Mouse (Mus musculus): ENCODE data around the gene Homer2. TPM values are rescaled to one million over a fixed set of nuclear protein-coding genes. Genes with fewer than 3 reads are reported as not detected.

The Homer2 gene
- polyA plus RNA-seq, 1 experiment from 2014 or later = 14.8 TPM

DNA sequence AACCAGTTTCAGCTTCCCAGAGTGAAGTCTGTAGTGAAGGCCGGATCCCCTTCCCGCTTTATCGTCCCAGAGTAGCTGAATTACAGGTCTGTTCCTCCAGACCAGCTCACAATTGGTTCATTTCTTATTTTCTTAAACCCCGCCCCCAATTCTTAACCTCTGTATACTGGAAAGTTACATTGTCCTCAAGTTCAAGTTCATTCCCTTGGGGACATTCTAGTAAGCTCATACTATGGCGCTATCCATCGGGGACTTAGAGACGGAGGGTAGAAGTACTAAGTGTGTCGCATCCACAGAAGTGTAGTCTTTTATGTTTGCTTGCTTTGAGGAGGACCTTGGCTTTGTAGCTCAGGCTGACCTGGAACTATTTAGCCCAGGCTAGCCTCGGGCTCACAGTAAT is 133.5 kb downstream of the Homer2 start:
- WGBS = 93% methylated on average over 9 of the region's 9 CpGs
- no peak for ATAC-seq (replicated peaks; ENCODE audit: low FRiP score)

DNA sequence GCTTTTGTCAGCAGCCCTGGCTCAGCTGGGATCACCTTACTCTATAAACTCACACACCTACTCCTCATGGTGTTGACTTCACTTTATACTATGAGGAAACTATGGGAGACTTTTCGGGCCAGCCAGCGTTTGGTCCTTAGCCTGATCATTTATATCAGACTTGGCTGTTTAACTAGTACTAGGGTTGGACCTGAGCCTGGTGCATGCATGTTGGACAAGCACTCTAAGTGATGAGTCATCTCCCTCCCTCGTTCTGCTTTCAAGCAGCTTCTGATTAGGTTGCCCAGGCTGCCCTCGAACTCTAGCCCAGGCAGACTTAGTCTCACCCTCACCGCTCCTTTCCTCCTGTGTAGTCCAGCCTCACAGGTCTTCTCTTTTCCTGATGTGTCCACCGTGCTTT is 133.9 kb downstream of the Homer2 start:
- no peaks in the 10 kb centered on the region for H3K27me3 ChIP-seq
- H3K4me1 ChIP-seq = peaks cover 12% of the 10 kb centered on the region
- peaks cover 18% of the 10 kb centered on the region for H3K36me3 ChIP-seq
- WGBS = 87% methylated on average over 6 of the region's 6 CpGs
- no peak overlapping the region for H3K4me3 ChIP-seq (replicated peaks)
- no peak overlapping the region for H3K4me2 ChIP-seq
- no peaks in the 10 kb centered on the region for H3K9me3 ChIP-seq (replicated peaks)
- H3K9ac ChIP-seq = no peak overlapping the region
- ATAC-seq (replicated peaks; ENCODE audit: low FRiP score) = no peak
- H3K27ac ChIP-seq = no peak overlapping the region

More for the DNA sequence above, 133.5 kb downstream of the Homer2 start:
- Histone ChIP-seq H3K9ac (no peak overlapping the region), H3K4me2 (no peak overlapping the region), H3K4me1 (peaks cover 12% of the 10 kb centered on the region), H3K36me3 (peaks cover 22% of the 10 kb centered on the region), H3K9me3 (replicated peaks) (no peaks in the 10 kb centered on the region), H3K4me3 (replicated peaks) (no peak overlapping the region), H3K27ac (no peak overlapping the region), H3K27me3 (no peaks in the 10 kb centered on the region)

DNA sequence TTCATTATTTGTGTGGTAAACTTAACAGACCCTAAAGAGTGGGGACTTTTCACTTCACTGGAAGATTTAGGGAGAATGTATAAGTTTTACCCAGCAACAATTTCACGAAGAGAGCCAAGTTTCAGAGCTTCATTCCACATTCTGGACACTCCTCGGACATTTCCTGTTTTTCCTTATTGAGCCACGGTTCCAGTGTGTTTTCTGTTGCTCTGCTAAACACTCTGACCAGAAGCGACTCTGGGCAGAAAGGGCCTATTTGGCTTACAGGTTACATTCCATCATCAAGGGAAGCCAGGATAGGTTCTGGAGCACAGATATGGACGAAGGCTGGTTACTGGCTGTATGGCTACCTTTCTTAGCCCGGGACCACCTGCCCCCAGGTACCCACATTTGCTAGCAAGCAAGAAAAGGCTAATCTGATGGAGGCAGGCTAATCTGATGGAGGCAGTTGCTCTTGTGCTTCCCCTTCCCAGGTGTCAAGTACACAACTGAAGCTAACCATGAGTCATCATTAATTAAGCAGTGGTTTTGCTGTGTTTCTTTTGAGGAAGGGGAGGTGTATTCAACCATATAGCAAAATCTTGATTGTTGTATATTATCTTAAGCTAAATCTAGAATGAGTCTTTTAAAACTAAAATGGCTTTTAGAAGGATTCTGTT is 134.6 kb downstream of the Homer2 start:
- Histone ChIP-seq H3K9me3 (replicated peaks) (no peaks in the 10 kb centered on the region), H3K4me1 (peaks cover 12% of the 10 kb centered on the region), H3K4me3 (replicated peaks) (peak overlapping the region; percentile 96), H3K27me3 (no peaks in the 10 kb centered on the region), H3K9ac (no peak overlapping the region), H3K27ac (no peak overlapping the region), H3K36me3 (peaks cover 11% of the 10 kb centered on the region), H3K4me2 (peak overlapping the region; percentile 81)
- no peak for ATAC-seq (replicated peaks; ENCODE audit: low FRiP score)
- 62% methylated on average over 6 of the region's 6 CpGs for WGBS

DNA sequence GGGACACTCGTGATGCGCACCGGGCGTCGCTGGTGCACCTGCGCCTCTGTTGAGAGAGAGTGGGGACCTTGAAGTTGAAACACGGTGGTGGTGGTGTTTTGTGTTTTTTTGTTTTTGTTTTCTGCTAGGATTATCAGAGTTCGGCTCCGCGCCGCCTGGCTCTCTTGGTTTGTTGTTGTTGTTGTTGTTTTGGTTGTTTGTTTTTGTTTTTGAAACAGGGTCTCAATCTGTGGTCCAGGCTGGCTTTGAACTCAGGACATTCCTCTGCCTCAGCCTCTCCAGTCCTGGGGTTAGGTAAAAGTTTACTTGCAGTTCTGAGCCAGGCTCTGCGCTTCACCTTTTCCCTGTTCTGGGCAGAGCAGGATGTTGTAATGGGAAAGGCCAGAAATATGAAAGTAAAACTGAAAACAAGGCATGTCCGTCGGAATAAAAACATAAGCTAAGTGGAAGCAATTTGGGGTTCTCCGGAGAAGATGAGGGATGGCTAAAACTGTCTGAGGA is 135.3 kb downstream of the Homer2 start:
- H3K9me3 ChIP-seq (replicated peaks) = no peaks in the 10 kb centered on the region
- peak overlapping the region; percentile 90 for H3K9ac ChIP-seq
- peaks cover 11% of the 10 kb centered on the region for H3K36me3 ChIP-seq
- H3K27me3 ChIP-seq = no peaks in the 10 kb centered on the region
- H3K4me3 ChIP-seq (replicated peaks) = peak overlapping the region; percentile 96
- peak overlapping the region; percentile 81 for H3K4me2 ChIP-seq
- ATAC-seq (replicated peaks; ENCODE audit: low FRiP score) = no peak
- H3K27ac ChIP-seq = peak overlapping the region; percentile 97
- 19% methylated on average over 15 of the region's 15 CpGs for WGBS
- peaks cover 12% of the 10 kb centered on the region for H3K4me1 ChIP-seq

DNA sequence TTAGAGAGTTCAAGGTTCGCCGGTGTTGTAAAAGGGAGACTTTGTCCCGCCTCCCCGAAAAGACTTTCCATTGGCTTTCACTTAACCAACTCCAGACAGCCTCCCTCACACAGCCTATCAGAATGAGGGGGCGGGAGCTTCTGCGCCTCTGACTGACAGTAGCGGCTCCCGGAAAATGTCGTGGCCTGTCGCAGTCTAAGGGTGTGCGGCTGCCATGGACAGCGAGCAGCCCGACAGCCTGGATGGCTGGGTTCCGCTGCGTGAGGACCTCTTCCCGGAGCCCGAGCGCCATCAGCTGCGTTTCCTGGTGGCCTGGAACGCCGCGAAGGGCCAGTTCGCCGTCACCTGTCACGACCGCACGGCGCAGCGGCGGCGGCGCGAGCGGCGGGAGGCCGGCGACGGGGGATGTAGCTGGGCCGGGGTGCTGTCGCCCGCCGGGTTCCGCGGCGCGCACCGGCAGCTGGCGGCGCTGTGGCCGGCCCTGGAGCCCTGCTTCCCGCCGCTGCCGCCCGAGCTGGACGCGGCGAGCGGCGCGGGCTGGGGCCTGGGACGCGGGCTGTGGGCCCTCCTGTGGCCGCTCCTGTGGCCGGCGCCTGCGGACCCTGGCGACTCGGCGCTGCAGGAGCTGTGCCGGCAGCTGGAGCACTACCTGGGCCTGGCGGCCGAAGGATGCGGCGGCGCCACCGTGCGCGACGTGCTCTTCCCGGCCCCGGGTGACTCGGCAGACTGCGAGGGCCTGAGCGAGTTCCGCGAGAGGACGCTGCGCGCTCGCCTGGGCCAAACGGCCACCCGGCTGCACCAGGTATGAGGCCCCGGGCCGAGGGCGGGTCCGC is 136.0 kb downstream of the Homer2 start, which contains the start of gene Whamm:
Gene Whamm (plus strand): TSS at position 159 of the 833 bp plus-strand sequence.
- H3K9ac ChIP-seq = peak within 1 kb of the TSS; percentile 90
- H3K36me3 ChIP-seq = peaks cover 11% of the 10 kb centered on the region
- no peaks in the 10 kb centered on the region for H3K27me3 ChIP-seq
- no peaks in the 10 kb centered on the region for H3K9me3 ChIP-seq (replicated peaks)
- H3K4me1 ChIP-seq = peaks cover 12% of the 10 kb centered on the region
- H3K4me2 ChIP-seq = peak within 1 kb of the TSS; percentile 81
- peak; percentile 100 for ATAC-seq (replicated peaks; ENCODE audit: low FRiP score)
- peak within 1 kb of the TSS; percentile 97 for H3K27ac ChIP-seq
- WGBS = 1% methylated on average over 85 of the region's 96 CpGs
- H3K4me3 ChIP-seq (replicated peaks) = peak within 1 kb of the TSS; percentile 96

DNA sequence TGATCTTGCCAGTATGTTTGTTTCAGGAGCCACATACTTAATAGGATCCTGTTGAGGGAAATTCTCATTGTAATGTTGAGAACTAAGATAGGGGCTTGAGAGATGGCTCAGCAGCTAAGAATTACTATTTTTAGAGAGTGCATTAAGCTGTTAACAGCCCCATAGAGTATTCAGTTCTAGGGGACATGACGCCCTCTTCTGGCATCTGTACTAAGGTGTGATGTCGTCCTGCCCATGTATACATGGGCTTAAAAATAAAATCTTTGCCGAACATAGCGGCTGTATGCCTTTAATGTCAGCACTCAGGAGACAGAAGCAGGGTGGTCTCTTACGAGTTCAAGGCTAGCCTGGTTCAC is 136.6 kb downstream of the Homer2 start:
- H3K4me3 ChIP-seq (replicated peaks) = peak overlapping the region; percentile 96
- no peak for ATAC-seq (replicated peaks; ENCODE audit: low FRiP score)
- H3K27me3 ChIP-seq = no peaks in the 10 kb centered on the region
- 5% methylated on average over 5 of the region's 5 CpGs for WGBS
- peaks cover 10% of the 10 kb centered on the region for H3K36me3 ChIP-seq
- H3K4me2 ChIP-seq = peak overlapping the region; percentile 81
- no peak overlapping the region for H3K9ac ChIP-seq
- peaks cover 12% of the 10 kb centered on the region for H3K4me1 ChIP-seq
- H3K27ac ChIP-seq = peak overlapping the region; percentile 97; the same call in 1 of the 2 replicates
- H3K9me3 ChIP-seq (replicated peaks) = no peaks in the 10 kb centered on the region

DNA sequence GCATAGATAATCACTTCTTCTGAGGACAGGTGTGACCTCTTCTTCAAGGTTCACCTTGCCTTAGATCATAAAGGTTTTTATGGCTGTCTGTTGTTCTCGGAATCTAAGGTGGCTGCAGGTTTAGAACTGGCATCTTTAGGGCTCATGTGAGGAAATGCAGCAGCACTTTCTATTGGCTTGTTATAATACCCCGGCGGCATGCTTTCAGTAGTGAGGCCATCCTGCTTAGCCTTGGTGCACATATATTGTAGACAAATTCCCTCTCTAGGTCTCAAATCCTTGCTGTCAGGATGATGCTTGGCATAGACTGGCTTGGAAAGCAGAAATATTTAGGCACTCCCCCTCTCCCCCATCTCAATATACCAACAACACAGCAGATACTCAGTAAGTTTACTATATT is 137.1 kb downstream of the Homer2 start:
- WGBS = 82% methylated on average over 3 of the region's 3 CpGs
- Histone ChIP-seq H3K4me2 (no peak overlapping the region), H3K4me1 (peaks cover 12% of the 10 kb centered on the region), H3K9ac (no peak overlapping the region), H3K4me3 (replicated peaks) (no peak overlapping the region), H3K27me3 (no peaks in the 10 kb centered on the region), H3K27ac (no peak overlapping the region), H3K36me3 (peaks cover 5% of the 10 kb centered on the region), H3K9me3 (replicated peaks) (no peaks in the 10 kb centered on the region)
- ATAC-seq (replicated peaks; ENCODE audit: low FRiP score) = no peak

DNA sequence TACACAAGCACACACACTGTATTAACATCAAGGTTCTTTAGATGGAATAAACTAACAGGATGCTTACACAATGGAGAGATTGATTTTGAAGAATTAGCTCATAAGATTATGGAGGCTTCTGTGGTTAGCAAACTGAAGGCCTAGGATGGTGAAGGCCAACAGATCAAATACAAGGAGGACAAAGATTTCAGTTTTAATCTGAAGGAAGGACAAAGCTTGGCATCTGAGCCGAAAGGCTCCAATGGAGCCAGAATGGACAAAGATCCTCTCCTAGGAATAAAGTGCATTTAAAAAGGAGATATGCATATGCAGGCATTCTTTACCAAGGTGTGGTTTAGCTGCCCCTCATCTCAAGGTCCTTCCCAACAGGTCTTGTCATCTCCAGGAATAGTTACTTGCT is 137.5 kb downstream of the Homer2 start:
- no peak for ATAC-seq (replicated peaks; ENCODE audit: low FRiP score)
- H3K27me3 ChIP-seq = no peaks in the 10 kb centered on the region
- H3K36me3 ChIP-seq = peaks cover under 1% of the 10 kb centered on the region
- no peak overlapping the region for H3K27ac ChIP-seq
- 93% methylated on average over 1 of the region's 1 CpGs for WGBS
- peaks cover 12% of the 10 kb centered on the region for H3K4me1 ChIP-seq
- no peak overlapping the region for H3K4me2 ChIP-seq
- H3K9ac ChIP-seq = no peak overlapping the region
- H3K9me3 ChIP-seq (replicated peaks) = no peaks in the 10 kb centered on the region
- H3K4me3 ChIP-seq (replicated peaks) = no peak overlapping the region

DNA sequence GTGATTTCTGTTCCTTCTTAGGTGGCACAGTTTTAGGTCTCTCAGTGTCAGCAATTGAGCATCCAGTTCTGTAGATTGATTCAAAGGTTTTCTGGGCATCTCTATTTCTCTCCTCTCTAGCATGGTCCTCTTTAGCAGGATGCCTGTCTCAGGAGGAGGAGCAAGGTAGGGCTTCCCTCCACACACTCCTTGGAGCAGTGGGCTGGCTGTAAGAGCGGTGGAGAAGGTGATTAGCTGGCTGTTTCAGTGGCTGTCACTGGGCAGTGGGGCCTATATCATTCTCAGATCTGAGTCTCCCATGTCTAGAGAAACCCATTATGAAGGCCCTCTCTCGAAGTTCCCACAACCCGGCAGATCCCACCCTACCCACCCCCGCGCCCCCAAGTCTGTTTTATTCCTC is 139.9 kb downstream of the Homer2 start:
- H3K36me3 ChIP-seq = no peaks in the 10 kb centered on the region
- no peak overlapping the region for H3K4me2 ChIP-seq
- 90% methylated on average over 5 of the region's 5 CpGs for WGBS
- H3K9me3 ChIP-seq (replicated peaks) = no peaks in the 10 kb centered on the region
- no peak overlapping the region for H3K9ac ChIP-seq
- no peak overlapping the region for H3K4me3 ChIP-seq (replicated peaks)
- peaks cover 4% of the 10 kb centered on the region for H3K4me1 ChIP-seq
- H3K27ac ChIP-seq = no peak overlapping the region
- no peak for ATAC-seq (replicated peaks; ENCODE audit: low FRiP score)
- no peaks in the 10 kb centered on the region for H3K27me3 ChIP-seq

DNA sequence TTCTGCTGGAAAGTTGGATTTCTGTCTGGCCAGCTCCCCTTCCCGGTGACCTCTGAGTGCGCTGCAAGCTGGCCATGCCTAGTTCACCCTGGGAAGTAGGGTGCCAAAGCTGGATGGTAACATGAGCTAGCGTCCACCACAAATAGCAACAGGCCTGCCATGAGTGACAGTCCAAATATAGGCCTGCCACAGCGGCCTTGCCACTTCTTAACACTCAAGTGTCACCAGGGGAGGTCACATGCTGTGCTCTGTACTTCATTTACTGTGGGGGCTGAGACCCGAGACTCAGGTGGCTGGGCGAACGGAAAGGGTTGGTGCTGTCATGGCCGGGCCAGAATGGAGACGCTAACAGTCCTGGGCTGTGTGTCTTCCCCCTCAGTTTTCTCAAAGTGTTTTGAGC is 140.4 kb downstream of the Homer2 start, which contains the start of gene Fsd2:
Gene Fsd2 (minus strand): TSS at position 53 of the 400 bp plus-strand sequence.
- Histone ChIP-seq H3K27me3 (no peaks in the 10 kb centered on the region), H3K36me3 (no peaks in the 10 kb centered on the region), H3K27ac (no peak within 1 kb of the TSS), H3K9ac (no peak within 1 kb of the TSS), H3K9me3 (replicated peaks) (no peaks in the 10 kb centered on the region), H3K4me2 (no peak within 1 kb of the TSS), H3K4me1 (peaks cover under 1% of the 10 kb centered on the region; the same call in 1 of the 2 replicates), H3K4me3 (replicated peaks) (no peak within 1 kb of the TSS)
- 62% methylated on average over 9 of the region's 9 CpGs for WGBS
- no peak for ATAC-seq (replicated peaks; ENCODE audit: low FRiP score)

DNA sequence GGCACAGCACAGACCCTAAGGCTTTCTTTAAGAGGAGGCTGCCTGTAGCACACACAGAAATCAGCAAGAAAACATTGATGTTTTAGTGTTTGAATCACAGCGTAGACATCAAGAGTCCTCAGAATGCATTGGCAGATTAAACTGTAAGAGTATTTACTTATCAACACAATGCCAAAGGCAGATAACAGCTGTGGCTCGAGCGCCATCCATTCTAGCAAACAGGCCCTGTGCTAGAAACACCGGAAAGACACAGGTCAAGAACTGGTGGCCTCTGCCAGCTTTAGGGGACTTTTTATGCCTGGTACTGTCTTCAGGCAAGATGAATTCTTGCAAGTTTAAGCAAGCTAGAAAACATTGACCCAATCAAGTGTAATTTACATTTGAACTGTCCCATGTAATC is 141.0 kb downstream of the Homer2 start:
- no peak overlapping the region for H3K4me3 ChIP-seq (replicated peaks)
- H3K27ac ChIP-seq = no peak overlapping the region
- H3K4me1 ChIP-seq = no peaks in the 10 kb centered on the region
- 72% methylated on average over 4 of the region's 4 CpGs for WGBS
- H3K9ac ChIP-seq = no peak overlapping the region
- H3K27me3 ChIP-seq = no peaks in the 10 kb centered on the region
- H3K9me3 ChIP-seq (replicated peaks) = no peaks in the 10 kb centered on the region
- ATAC-seq (replicated peaks; ENCODE audit: low FRiP score) = no peak
- no peaks in the 10 kb centered on the region for H3K36me3 ChIP-seq
- no peak overlapping the region for H3K4me2 ChIP-seq

DNA sequence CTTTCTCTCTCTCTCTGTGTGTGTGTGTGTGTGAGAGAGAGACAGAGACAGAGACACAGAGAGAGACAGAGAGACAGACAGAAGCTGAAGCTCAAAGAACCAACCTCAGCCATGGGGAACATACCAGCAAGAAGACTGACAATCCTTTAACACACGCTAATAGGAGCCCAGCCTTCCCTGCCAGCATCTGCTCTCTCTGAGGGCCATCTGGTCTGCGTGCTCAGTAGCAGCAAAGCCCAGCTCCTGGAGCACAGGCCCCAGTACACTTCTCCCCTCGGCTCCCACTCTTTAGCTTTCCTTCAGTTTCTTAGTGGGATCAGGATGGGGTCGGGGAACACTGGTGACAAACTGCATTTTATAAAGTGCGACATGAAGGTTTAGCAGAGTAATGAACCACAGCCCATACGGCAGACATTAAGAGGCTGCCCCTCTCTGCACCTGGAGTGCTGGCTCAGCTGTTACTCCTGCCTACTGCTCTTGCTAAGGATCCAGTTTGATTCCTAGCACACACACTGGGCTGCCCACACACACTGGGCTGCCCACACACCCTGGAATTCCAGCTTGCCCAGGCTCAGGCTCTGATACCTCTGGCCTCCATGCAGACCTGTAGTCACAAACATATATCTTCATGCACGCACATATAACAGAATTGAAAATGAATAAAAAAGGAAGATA is 141.8 kb downstream of the Homer2 start:
- ATAC-seq (replicated peaks; ENCODE audit: low FRiP score) = no peak
- no peak overlapping the region for H3K4me2 ChIP-seq
- 66% methylated on average over 7 of the region's 7 CpGs for WGBS
- no peaks in the 10 kb centered on the region for H3K9me3 ChIP-seq (replicated peaks)
- no peaks in the 10 kb centered on the region; the same call in 1 of the 2 replicates for H3K4me1 ChIP-seq
- no peaks in the 10 kb centered on the region for H3K36me3 ChIP-seq
- no peak overlapping the region for H3K27ac ChIP-seq
- H3K27me3 ChIP-seq = no peaks in the 10 kb centered on the region
- H3K9ac ChIP-seq = no peak overlapping the region
- no peak overlapping the region for H3K4me3 ChIP-seq (replicated peaks)
